ENCODE assay signal across 11 mouse cellular contexts in the genomic region with DNA sequence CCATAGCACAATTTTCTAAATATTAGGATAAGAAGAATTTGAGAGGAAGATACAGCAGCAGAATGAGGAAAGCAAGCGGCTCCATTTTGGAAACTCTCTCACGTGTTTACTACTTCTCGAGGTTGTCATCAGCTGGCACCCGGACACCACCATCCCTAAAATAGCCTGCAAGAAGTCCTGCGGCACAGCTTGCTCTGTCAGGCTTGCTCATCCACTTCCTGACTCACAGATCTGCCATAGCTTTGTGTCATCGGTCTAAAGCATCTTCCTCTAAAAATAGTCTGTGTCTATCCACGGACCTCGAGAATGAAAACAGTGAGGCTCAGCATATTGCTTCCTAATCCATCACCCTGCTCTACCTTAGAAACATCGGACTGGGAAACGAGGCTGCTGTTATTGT.
DNase-seq lines count a peak whose midpoint lies in the region; ATAC-seq and TF ChIP-seq lines count a peak whose summit lies in the region.
"Had no signal": no experiment of that assay in that cellular context is flagged by ENCODE, and none has a peak within 500 bp of the region (broad histone marks: within the 10 kb centered on the region; RNA-seq: fewer than 3 reads in every experiment).

No protein-coding gene starts in this region.

- H3K27me3 ChIP-seq in lung, postnatal 0 days (replicated peaks; ENCODE audit: insufficient read depth, low read length): no peaks in the 10 kb centered on the region
- no peaks in the 10 kb centered on the region for H3K27me3 ChIP-seq in hindbrain, embryonic 10.5 days (ENCODE audit: insufficient read depth, poor library complexity, severe bottlenecking)
- H3K27me3 ChIP-seq in midbrain, postnatal 0 days (ENCODE audit: insufficient read depth, low read length): no peaks in the 10 kb centered on the region

- H3K9me3 ChIP-seq in lung, postnatal 0 days (ENCODE audit: low read length): no peaks in the 10 kb centered on the region
- no peaks in the 10 kb centered on the region for H3K9me3 ChIP-seq in hindbrain, embryonic 10.5 days
- no peaks in the 10 kb centered on the region for H3K9me3 ChIP-seq in midbrain, postnatal 0 days (ENCODE audit: low read length)
- H3K9me3 ChIP-seq: forebrain, embryonic 10.5 days had no signal

- peak; percentile 9 for DNase-seq in lung, postnatal 0 days (ENCODE audit: low spot score)
- DNase-seq in lung, postnatal 25 days (ENCODE audit: low spot score): no peak
- peak; percentile 13 to 22 for DNase-seq in frontal cortex, postnatal 25 days (ENCODE audit: low spot score in 2 of 2)
- peak; percentile 9 to 26 for DNase-seq in layer of hippocampus, adult 8-10 months (ENCODE audit: low spot score in 2 of 2)
- DNase-seq in right cerebral cortex, postnatal 25 days: peak; percentile 40
- DNase-seq in hindbrain, embryonic 10.5 days (ENCODE audit: low spot score): no peak
- no peak for DNase-seq in testis, postnatal 10 days (ENCODE audit: low spot score)
- no peak for DNase-seq in midbrain, postnatal 0 days (ENCODE audit: low spot score)

- H3K4me1 ChIP-seq in lung, postnatal 0 days (ENCODE audit: insufficient read depth, low read depth, low read length): no peaks in the 10 kb centered on the region
- no peaks in the 10 kb centered on the region for H3K4me1 ChIP-seq in hindbrain, embryonic 10.5 days (replicated peaks)
- H3K4me1 ChIP-seq in midbrain, postnatal 0 days (ENCODE audit: insufficient read depth, low read length): no peaks in the 10 kb centered on the region
- H3K4me1 ChIP-seq: forebrain, embryonic 10.5 days had no signal

- H3K9ac ChIP-seq in lung, postnatal 0 days (replicated peaks; ENCODE audit: low read depth): no peak overlapping the region
- H3K9ac ChIP-seq in midbrain, postnatal 0 days (replicated peaks; ENCODE audit: low read length, poor library complexity, severe bottlenecking): no peak overlapping the region

- no peaks in the 10 kb centered on the region for H3K36me3 ChIP-seq in lung, postnatal 0 days (ENCODE audit: insufficient read depth, low read length)
- no peaks in the 10 kb centered on the region for H3K36me3 ChIP-seq in hindbrain, embryonic 10.5 days
- no peaks in the 10 kb centered on the region for H3K36me3 ChIP-seq in midbrain, postnatal 0 days (ENCODE audit: insufficient read depth, low read length)
- H3K36me3 ChIP-seq: forebrain, embryonic 10.5 days had no signal

- H3K4me3 ChIP-seq in lung, postnatal 0 days (ENCODE audit: low read depth, low read length): no peak overlapping the region
- H3K4me3 ChIP-seq in hindbrain, embryonic 10.5 days: no peak overlapping the region
- no peak overlapping the region for H3K4me3 ChIP-seq in midbrain, postnatal 0 days (ENCODE audit: low read depth, low read length)
- H3K4me3 ChIP-seq: forebrain, embryonic 10.5 days had no signal

- no peak overlapping the region for H3K27ac ChIP-seq in lung, postnatal 0 days (ENCODE audit: low read length)
- no peak overlapping the region for H3K27ac ChIP-seq in hindbrain, embryonic 10.5 days
- no peak overlapping the region for H3K27ac ChIP-seq in midbrain, postnatal 0 days (ENCODE audit: low read depth, low read length)
- H3K27ac ChIP-seq: forebrain, embryonic 10.5 days had no signal

- WGBS in lung, postnatal 0 days: 57% methylated on average over 10 of the region's 10 CpGs
- 88% methylated on average over 10 of the region's 10 CpGs for WGBS in hindbrain, embryonic 10.5 days
- 86% methylated on average over 10 of the region's 10 CpGs for WGBS in midbrain, postnatal 0 days

- H3K4me2 ChIP-seq in lung, postnatal 0 days (replicated peaks; ENCODE audit: low read depth, low read length): no peak overlapping the region
- no peak overlapping the region for H3K4me2 ChIP-seq in midbrain, postnatal 0 days (ENCODE audit: low read depth, low read length, poor library complexity, severe bottlenecking)
- H3K4me2 ChIP-seq: midbrain, embryonic 11.5 days had no signal

- TF ChIP-seq EP300 in lung, postnatal 0 days (IDR thresholded peaks at IDR 0.05): no peak

- TF ChIP-seq CTCF in lung, postnatal 0 days (IDR thresholded peaks at IDR 0.05): no peak
- TF ChIP-seq CTCF in midbrain, postnatal 0 days (IDR thresholded peaks at IDR 0.05): no peak

- ATAC-seq in lung, postnatal 0 days: no peak
- ATAC-seq in midbrain, postnatal 0 days (ENCODE audit: low FRiP score): no peak
- ATAC-seq: CD4-positive, CD25-positive, alpha-beta regulatory T cell, adult 4 months had no signal

Comparison
In these comparisons a context has a peak if more than half of its experiments do, and no peak if none do; other contexts are left out.
1. DNase-seq: peak in lung, postnatal 0 days (single experiment), frontal cortex, postnatal 25 days (2 of 2), layer of hippocampus, adult 8-10 months (2 of 2) and right cerebral cortex, postnatal 25 days (single experiment); none in lung, postnatal 25 days (single experiment), hindbrain, embryonic 10.5 days (single experiment), testis, postnatal 10 days (single experiment) and midbrain, postnatal 0 days (single experiment).